Mouse (Mus musculus): ENCODE data around the gene Pole2. TPM values are rescaled to one million over a fixed set of nuclear protein-coding genes. Genes with fewer than 3 reads are reported as not detected.

Gene Pole2
- total and polyA plus RNA-seq, 3 experiments, result 14.4 to 89.5 (median 18.0) TPM

- Histone ChIP-seq H3K27me3 (ENCODE audit: control insufficient read depth in 1 of 2, insufficient read depth in 2 of 2, low read length in 2 of 2) (no peaks in the 10 kb centered on the region), H3K4me3 (ENCODE audit: control insufficient read depth in 1 of 2, insufficient read depth in 1 of 2, low read depth in 2 of 2, low read length in 2 of 2) (no peak overlapping the region), H3K36me3 (ENCODE audit: control insufficient read depth in 1 of 2, insufficient read depth in 2 of 2, low read length in 2 of 2) (no peaks in the 10 kb centered on the region; a peak in 2 of 4 replicates), H3K9ac (ENCODE audit: control insufficient read depth, low read depth, low read length, poor library complexity, severe bottlenecking) (no peak overlapping the region), H3K9me3 (replicated peaks; ENCODE audit: insufficient read depth, low read length) (no peaks in the 10 kb centered on the region), H3K4me1 (ENCODE audit: control insufficient read depth in 1 of 2, insufficient read depth in 2 of 2, low read length in 2 of 2) (no peaks in the 10 kb centered on the region), H3K79me2 (ENCODE audit: control insufficient read depth, insufficient read depth, low read length, poor library complexity) (no peaks in the 10 kb centered on the region), H3K27ac (ENCODE audit: control insufficient read depth, low read depth, low read length) (no peak overlapping the region)
- TF ChIP-seq GABPA (IDR thresholded peaks at IDR 0.05; ENCODE audit: low read depth, low read length) (no peak), SMC3 (IDR thresholded peaks at IDR 0.05; ENCODE audit: low read depth, low read length) (no peak), TCF12 (IDR thresholded peaks at IDR 0.05; ENCODE audit: low read depth, low read length) (no peak), JUND (IDR thresholded peaks at IDR 0.05; ENCODE audit: low read depth, low read length) (no peak), MXI1 (IDR thresholded peaks at IDR 0.05; ENCODE audit: low read depth, low read length) (no peak), CTCF (IDR thresholded peaks at IDR 0.05 in 2 of 3, conservative IDR thresholded peaks at IDR 0.05 in 1 of 3; ENCODE audit: control insufficient read depth in 1 of 3, insufficient read depth in 1 of 3, low read depth in 2 of 3, low read length in 3 of 3, poor library complexity in 1 of 3, severe bottlenecking in 1 of 3) (no peak)
- no peak for DNase-seq (ENCODE audit: low read depth, low spot score)
Measured at GRCm38 (mm10) chr12:69216587-69216986, 11.4 kb downstream of the Pole2 start.

GRCm38 (mm10) chr12:69215000-69215785 is 12.8 kb downstream of the Pole2 start:
- no peaks in the 10 kb centered on the region for H3K79me2 ChIP-seq (ENCODE audit: control insufficient read depth, insufficient read depth, low read length, poor library complexity)
- no peaks in the 10 kb centered on the region for H3K27me3 ChIP-seq (ENCODE audit: control insufficient read depth in 1 of 2, insufficient read depth in 2 of 2, low read length in 2 of 2)
- no peak overlapping the region for H3K9ac ChIP-seq (ENCODE audit: control insufficient read depth, low read depth, low read length, poor library complexity, severe bottlenecking)
- no peaks in the 10 kb centered on the region; a peak in 2 of 4 replicates for H3K36me3 ChIP-seq (ENCODE audit: control insufficient read depth in 1 of 2, insufficient read depth in 2 of 2, low read length in 2 of 2)
- H3K4me3 ChIP-seq (ENCODE audit: control insufficient read depth in 1 of 2, insufficient read depth in 1 of 2, low read depth in 2 of 2, low read length in 2 of 2), result no peak overlapping the region
- no peak for DNase-seq (ENCODE audit: low read depth, low spot score)
- TF ChIP-seq SMC3 (IDR thresholded peaks at IDR 0.05; ENCODE audit: low read depth, low read length), result no peak
- no peak for TF ChIP-seq NELFE (IDR thresholded peaks at IDR 0.05; ENCODE audit: low read depth, low read length)
- TF ChIP-seq EP300 (IDR thresholded peaks at IDR 0.05; ENCODE audit: low read depth in 1 of 2, low read length in 2 of 2), result no peak
- no peak for TF ChIP-seq ZKSCAN1 (IDR thresholded peaks at IDR 0.05; ENCODE audit: low read depth, low read length)
- TF ChIP-seq POLR2AphosphoS2 (IDR thresholded peaks at IDR 0.05; ENCODE audit: low read length), result no peak
- no peak for TF ChIP-seq USF1 (IDR thresholded peaks at IDR 0.05; ENCODE audit: low read depth, low read length)
- no peak for TF ChIP-seq E2F4 (IDR thresholded peaks at IDR 0.05; ENCODE audit: borderline replicate concordance, low read depth, low read length)
- TF ChIP-seq HCFC1 (IDR thresholded peaks at IDR 0.05; ENCODE audit: low read depth, low read length), result no peak
- TF ChIP-seq KAT2A (conservative IDR thresholded peaks at IDR 0.05; ENCODE audit: low read depth, low read length), result no peak
- no peak for TF ChIP-seq MAZ (IDR thresholded peaks at IDR 0.05; ENCODE audit: low read depth, low read length)
- TF ChIP-seq BHLHE40 (IDR thresholded peaks at IDR 0.05; ENCODE audit: borderline replicate concordance, low read depth, low read length), result no peak
- no peak for TF ChIP-seq ZC3H11A (IDR thresholded peaks at IDR 0.05; ENCODE audit: low read depth, low read length)
- TF ChIP-seq TCF12 (IDR thresholded peaks at IDR 0.05; ENCODE audit: low read depth, low read length), result no peak
- no peak for TF ChIP-seq ELF1 (IDR thresholded peaks at IDR 0.05; ENCODE audit: low read depth, low read length)
- no peak for TF ChIP-seq NRF1 (IDR thresholded peaks at IDR 0.05; ENCODE audit: insufficient read depth, low read depth, low read length, poor library complexity, severe bottlenecking)
- no peak for TF ChIP-seq MAX (IDR thresholded peaks at IDR 0.05; ENCODE audit: low read length)
- TF ChIP-seq RCOR1 (IDR thresholded peaks at IDR 0.05; ENCODE audit: low read depth, low read length), result no peak
- TF ChIP-seq RAD21 (IDR thresholded peaks at IDR 0.05; ENCODE audit: low read depth, low read length), result no peak
- no peak for TF ChIP-seq CHD2 (IDR thresholded peaks at IDR 0.05; ENCODE audit: low read length)
- H3K27ac ChIP-seq (ENCODE audit: control insufficient read depth, low read depth, low read length), result no peak overlapping the region
- H3K4me1 ChIP-seq (ENCODE audit: control insufficient read depth in 1 of 2, insufficient read depth in 2 of 2, low read length in 2 of 2), result no peaks in the 10 kb centered on the region
- H3K9me3 ChIP-seq (replicated peaks; ENCODE audit: insufficient read depth, low read length), result no peaks in the 10 kb centered on the region

Data from MEL (cell line).